Mouse (Mus musculus): ENCODE data around the gene Ahr. TPM values are rescaled to one million over a fixed set of nuclear protein-coding genes. Genes with fewer than 3 reads are reported as not detected.
A peak's percentile ranks its signal among the peaks of the same experiment; 100 is the strongest.

Gene Ahr
- polyA plus RNA-seq (2016; fragmentation: Nextera tagmentation; extraction: Ambion mirVana), result 2.3 and 3.1 TPM in 2 replicates

GRCm38 (mm10) chr12:35534754-35535236 lies at the start of gene Ahr:
TSS of gene Ahr (minus strand) at chr12:35535038.
- Histone ChIP-seq H3K4me3 (peak within 1 kb of the TSS; percentile 78), H3K9ac (replicated peaks) (peak within 1 kb of the TSS; percentile 68), H3K4me2 (replicated peaks) (peak within 1 kb of the TSS; percentile 96), H3K36me3 (no peaks in the 10 kb centered on the region), H3K27ac (replicated peaks) (no peak within 1 kb of the TSS), H3K4me1 (peaks cover 5% of the 10 kb centered on the region), H3K9me3 (no peaks in the 10 kb centered on the region), H3K27me3 (peaks cover 9% of the 10 kb centered on the region)
- peak; percentile 97 for ATAC-seq (ENCODE audit: low FRiP score, low read depth)
- WGBS, result under 1% methylated on average over 46 of the region's 52 CpGs

- H3K4me1 ChIP-seq, result no peaks in the 10 kb centered on the region
- 73% methylated on average over 4 of the region's 4 CpGs for WGBS
- ATAC-seq (ENCODE audit: low FRiP score, low read depth), result no peak
- H3K4me3 ChIP-seq, result no peak overlapping the region
- no peaks in the 10 kb centered on the region for H3K9me3 ChIP-seq
- H3K27ac ChIP-seq (replicated peaks), result no peak overlapping the region
- H3K9ac ChIP-seq (replicated peaks), result no peak overlapping the region
- no peaks in the 10 kb centered on the region for H3K36me3 ChIP-seq
- H3K4me2 ChIP-seq (replicated peaks), result no peak overlapping the region
- H3K27me3 ChIP-seq, result no peaks in the 10 kb centered on the region
Measured at GRCm38 (mm10) chr12:35578826-35579225, 44.0 kb upstream of the Ahr start.

GRCm38 (mm10) chr12:35576107-35576506 lies 41.3 kb upstream of the Ahr start:
- ATAC-seq (ENCODE audit: low FRiP score, low read depth), result no peak
- Histone ChIP-seq H3K4me2 (replicated peaks) (no peak overlapping the region), H3K27me3 (no peaks in the 10 kb centered on the region), H3K4me3 (no peak overlapping the region), H3K27ac (replicated peaks) (no peak overlapping the region), H3K9ac (replicated peaks) (no peak overlapping the region), H3K9me3 (no peaks in the 10 kb centered on the region), H3K4me1 (no peaks in the 10 kb centered on the region), H3K36me3 (no peaks in the 10 kb centered on the region)
- WGBS, result 85% methylated on average over 4 of the region's 4 CpGs

- no peak overlapping the region for H3K4me2 ChIP-seq (replicated peaks)
- H3K36me3 ChIP-seq, result no peaks in the 10 kb centered on the region
- H3K9ac ChIP-seq (replicated peaks), result no peak overlapping the region
- no peak for ATAC-seq (ENCODE audit: low FRiP score, low read depth)
- 88% methylated on average over 2 of the region's 2 CpGs for WGBS
- H3K4me3 ChIP-seq, result no peak overlapping the region
- no peak overlapping the region for H3K27ac ChIP-seq (replicated peaks)
- H3K9me3 ChIP-seq, result no peaks in the 10 kb centered on the region
- H3K4me1 ChIP-seq, result no peaks in the 10 kb centered on the region
- H3K27me3 ChIP-seq, result no peaks in the 10 kb centered on the region
Measured at GRCm38 (mm10) chr12:35573713-35574112, 38.9 kb upstream of the Ahr start.

GRCm38 (mm10) chr12:35562826-35563225 lies 28.0 kb upstream of the Ahr start:
- no peaks in the 10 kb centered on the region for H3K4me1 ChIP-seq
- no peak overlapping the region for H3K4me3 ChIP-seq
- H3K4me2 ChIP-seq (replicated peaks), result no peak overlapping the region
- ATAC-seq (ENCODE audit: low FRiP score, low read depth), result no peak
- no peaks in the 10 kb centered on the region for H3K36me3 ChIP-seq
- H3K9me3 ChIP-seq, result no peaks in the 10 kb centered on the region
- no peaks in the 10 kb centered on the region for H3K27me3 ChIP-seq
- H3K27ac ChIP-seq (replicated peaks), result no peak overlapping the region
- 84% methylated on average over 3 of the region's 3 CpGs for WGBS
- H3K9ac ChIP-seq (replicated peaks), result no peak overlapping the region

GRCm38 (mm10) chr12:35558868-35559267 lies 24.0 kb upstream of the Ahr start:
- Histone ChIP-seq H3K36me3 (no peaks in the 10 kb centered on the region), H3K9me3 (no peaks in the 10 kb centered on the region), H3K27me3 (no peaks in the 10 kb centered on the region), H3K4me3 (no peak overlapping the region), H3K4me2 (replicated peaks) (no peak overlapping the region), H3K27ac (replicated peaks) (no peak overlapping the region), H3K9ac (replicated peaks) (no peak overlapping the region), H3K4me1 (no peaks in the 10 kb centered on the region)
- no peak for ATAC-seq (ENCODE audit: low FRiP score, low read depth)
- WGBS, result 86% methylated on average over 2 of the region's 2 CpGs

GRCm38 (mm10) chr12:35555925-35556324 lies 21.1 kb upstream of the Ahr start:
- no peak overlapping the region for H3K4me3 ChIP-seq
- H3K4me1 ChIP-seq, result no peaks in the 10 kb centered on the region
- no peak overlapping the region for H3K4me2 ChIP-seq (replicated peaks)
- H3K9me3 ChIP-seq, result no peaks in the 10 kb centered on the region
- no peak for ATAC-seq (ENCODE audit: low FRiP score, low read depth)
- H3K36me3 ChIP-seq, result no peaks in the 10 kb centered on the region
- H3K27me3 ChIP-seq, result no peaks in the 10 kb centered on the region
- no peak overlapping the region for H3K9ac ChIP-seq (replicated peaks)
- H3K27ac ChIP-seq (replicated peaks), result no peak overlapping the region
- WGBS, result 84% methylated on average over 6 of the region's 6 CpGs

- H3K9ac ChIP-seq (replicated peaks), result no peak overlapping the region
- WGBS, result 88% methylated on average over 4 of the region's 4 CpGs
- no peak overlapping the region for H3K4me2 ChIP-seq (replicated peaks)
- no peak overlapping the region for H3K27ac ChIP-seq (replicated peaks)
- H3K36me3 ChIP-seq, result no peaks in the 10 kb centered on the region
- no peak overlapping the region for H3K4me3 ChIP-seq
- ATAC-seq (ENCODE audit: low FRiP score, low read depth), result no peak
- H3K9me3 ChIP-seq, result no peaks in the 10 kb centered on the region
- H3K27me3 ChIP-seq, result no peaks in the 10 kb centered on the region
- H3K4me1 ChIP-seq, result no peaks in the 10 kb centered on the region
Measured at GRCm38 (mm10) chr12:35554309-35554708, 19.5 kb upstream of the Ahr start.

- H3K27ac ChIP-seq (replicated peaks), result no peak overlapping the region
- H3K9me3 ChIP-seq, result no peaks in the 10 kb centered on the region
- no peak overlapping the region for H3K4me2 ChIP-seq (replicated peaks)
- H3K9ac ChIP-seq (replicated peaks), result no peak overlapping the region
- no peaks in the 10 kb centered on the region for H3K4me1 ChIP-seq
- ATAC-seq (ENCODE audit: low FRiP score, low read depth), result no peak
- no peaks in the 10 kb centered on the region for H3K36me3 ChIP-seq
- no peaks in the 10 kb centered on the region for H3K27me3 ChIP-seq
- WGBS, result 79% methylated on average over 3 of the region's 3 CpGs
- H3K4me3 ChIP-seq, result no peak overlapping the region
Measured at GRCm38 (mm10) chr12:35553174-35553573, 18.3 kb upstream of the Ahr start.

GRCm38 (mm10) chr12:35550299-35550698 lies 15.5 kb upstream of the Ahr start:
- H3K9me3 ChIP-seq, result no peaks in the 10 kb centered on the region
- H3K4me1 ChIP-seq, result no peaks in the 10 kb centered on the region
- H3K36me3 ChIP-seq, result no peaks in the 10 kb centered on the region
- no peak for ATAC-seq (ENCODE audit: low FRiP score, low read depth)
- no peak overlapping the region for H3K27ac ChIP-seq (replicated peaks)
- no peak overlapping the region for H3K9ac ChIP-seq (replicated peaks)
- H3K27me3 ChIP-seq, result no peaks in the 10 kb centered on the region
- no peak overlapping the region for H3K4me3 ChIP-seq
- H3K4me2 ChIP-seq (replicated peaks), result no peak overlapping the region

GRCm38 (mm10) chr12:35542836-35543235 lies 8.0 kb upstream of the Ahr start:
- WGBS, result 75% methylated on average over 3 of the region's 3 CpGs
- no peaks in the 10 kb centered on the region for H3K27me3 ChIP-seq
- no peaks in the 10 kb centered on the region for H3K9me3 ChIP-seq
- H3K27ac ChIP-seq (replicated peaks), result no peak overlapping the region
- H3K36me3 ChIP-seq, result no peaks in the 10 kb centered on the region
- H3K4me2 ChIP-seq (replicated peaks), result no peak overlapping the region
- H3K4me3 ChIP-seq, result no peak overlapping the region
- no peak for ATAC-seq (ENCODE audit: low FRiP score, low read depth)
- H3K9ac ChIP-seq (replicated peaks), result no peak overlapping the region
- no peaks in the 10 kb centered on the region for H3K4me1 ChIP-seq

- Histone ChIP-seq H3K36me3 (no peaks in the 10 kb centered on the region), H3K27me3 (peaks cover 8% of the 10 kb centered on the region), H3K9me3 (no peaks in the 10 kb centered on the region), H3K4me3 (no peak overlapping the region), H3K9ac (replicated peaks) (no peak overlapping the region), H3K4me2 (replicated peaks) (no peak overlapping the region), H3K27ac (replicated peaks) (no peak overlapping the region), H3K4me1 (peaks cover 5% of the 10 kb centered on the region)
- ATAC-seq (ENCODE audit: low FRiP score, low read depth), result no peak
- WGBS, result 58% methylated on average over 3 of the region's 3 CpGs
Measured at GRCm38 (mm10) chr12:35538843-35539242, 4.0 kb upstream of the Ahr start.

- peaks cover 5% of the 10 kb centered on the region for H3K4me1 ChIP-seq
- no peaks in the 10 kb centered on the region for H3K9me3 ChIP-seq
- peak overlapping the region; percentile 68 for H3K9ac ChIP-seq (replicated peaks)
- peak overlapping the region; percentile 78 for H3K4me3 ChIP-seq
- H3K4me2 ChIP-seq (replicated peaks), result peak overlapping the region; percentile 96
- H3K27ac ChIP-seq (replicated peaks), result no peak overlapping the region
- no peaks in the 10 kb centered on the region for H3K36me3 ChIP-seq
- ATAC-seq (ENCODE audit: low FRiP score, low read depth), result no peak; the same call in 1 of the 2 replicates
- H3K27me3 ChIP-seq, result peaks cover 9% of the 10 kb centered on the region
- 1% methylated on average over 46 of the region's 49 CpGs for WGBS
Measured at GRCm38 (mm10) chr12:35534114-35534753, 604 bp downstream of the Ahr start.
